Mouse (Mus musculus) forebrain, embryonic 11.5 days (tissue): Measurements from ENCODE around the gene Fut11. TPM values are rescaled to one million over a fixed set of nuclear protein-coding genes. Genes with fewer than 3 reads are reported as not detected.

Source experiments
- ATAC-seq: fragments of 200-750 bp; cut with Nextera tagmentation; replicated peaks from 2 replicates; pipeline ENCODE4 v1.8.0; 2017; ENCODE audit warnings: moderate TSS enrichment; ENCODE audit not compliant: low FRiP score
- DNase-seq: peaks from one replicate; pipeline ENCODE4 v3.0.0-alpha.2; 2017; ENCODE audit warnings: low spot score
- H3K27ac ChIP-seq: fragments of 300-500 bp; sonication (generic); 2 replicates; pipeline ENCODE4 v1.5.1; 2014; ENCODE audit warnings: low read depth, low read length
- H3K27me3 ChIP-seq: fragments of 300-500 bp; sonication (generic); 2 replicates; pipeline ENCODE4 v1.6.1; 2014; ENCODE audit warnings: mild to moderate bottlenecking, low read length, mixed read lengths; ENCODE audit not compliant: control insufficient read depth, insufficient read depth
- H3K36me3 ChIP-seq: fragments of 300-500 bp; sonication (generic); 2 replicates; pipeline ENCODE4 v1.6.1; 2014; ENCODE audit warnings: mild to moderate bottlenecking, low read length, moderate library complexity, mixed read lengths; ENCODE audit not compliant: control insufficient read depth, insufficient read depth
- H3K4me1 ChIP-seq: fragments of 300-500 bp; sonication (generic); replicated peaks from 2 replicates; pipeline ENCODE4 v1.6.1; 2014; ENCODE audit warnings: low read length, mixed read lengths; ENCODE audit not compliant: control insufficient read depth, insufficient read depth
- H3K4me2 ChIP-seq: fragments of 300-500 bp; sonication (generic); 2 replicates; pipeline ENCODE4 v1.6.1; 2014; ENCODE audit warnings: low read depth, mild to moderate bottlenecking, low read length, moderate library complexity, mixed read lengths; ENCODE audit not compliant: severe bottlenecking
- H3K4me3 ChIP-seq: fragments of 300-500 bp; sonication (generic); 2 replicates; pipeline ENCODE4 v1.5.1; 2014; ENCODE audit warnings: low read depth, low read length
- H3K9ac ChIP-seq: fragments of 300-500 bp; sonication (generic); 2 replicates; pipeline ENCODE4 v1.6.1; 2014; ENCODE audit warnings: low read length
- H3K9me3 ChIP-seq: fragments of 300-500 bp; sonication (generic); 2 replicates; pipeline ENCODE4 v1.6.1; 2016; ENCODE audit warnings: low read length, mixed read lengths; ENCODE audit not compliant: control insufficient read depth
- WGBS: fragments of 180-500 bp; shearing (Covaris S2); extraction: QIAGEN DNeasy Blood & Tissue Kit; methylation state at CpG from one replicate; pipeline ENCODE4 v1.1.7; 2014; 5-methylcytosine and 5-hydroxymethylcytosine counted together
- polyA plus RNA-seq: library from polyadenylated mRNA; unstranded; fragments of >200 nt; fragmentation: Nextera tagmentation; extraction: Ambion mirVana; gene quantifications from 2 replicates; pipeline ENCODE4 v1.2.1, GENCODE M21; 2014

Gene Fut11
- polyA plus RNA-seq, 1 experiment from 2014 or later, result 19.3 TPM

GRCm38 (mm10) chr14:20718443-20718842 lies 23.7 kb downstream of the Fut11 start:
- H3K4me1 ChIP-seq, result no peaks in the 10 kb centered on the region
- no peaks in the 10 kb centered on the region for H3K27me3 ChIP-seq
- peaks cover 24% of the 10 kb centered on the region for H3K36me3 ChIP-seq
- no peak overlapping the region for H3K4me3 ChIP-seq
- no peak overlapping the region for H3K27ac ChIP-seq
- WGBS, result 90% methylated on average over 10 of the region's 10 CpGs
- DNase-seq (no peak), ATAC-seq (no peak)
- H3K9ac ChIP-seq, result no peak overlapping the region
- no peaks in the 10 kb centered on the region for H3K9me3 ChIP-seq
- no peak overlapping the region for H3K4me2 ChIP-seq

GRCm38 (mm10) chr14:20719767-20720166 lies 25.0 kb downstream of the Fut11 start:
- 89% methylated on average over 12 of the region's 12 CpGs for WGBS
- Histone ChIP-seq H3K36me3 (peaks cover 21% of the 10 kb centered on the region; the same call in 1 of the 2 replicates), H3K4me3 (no peak overlapping the region), H3K9ac (no peak overlapping the region), H3K4me2 (no peak overlapping the region), H3K27ac (no peak overlapping the region), H3K9me3 (no peaks in the 10 kb centered on the region), H3K4me1 (no peaks in the 10 kb centered on the region), H3K27me3 (no peaks in the 10 kb centered on the region)
- no peak for DNase-seq
- no peak for ATAC-seq

DNA sequence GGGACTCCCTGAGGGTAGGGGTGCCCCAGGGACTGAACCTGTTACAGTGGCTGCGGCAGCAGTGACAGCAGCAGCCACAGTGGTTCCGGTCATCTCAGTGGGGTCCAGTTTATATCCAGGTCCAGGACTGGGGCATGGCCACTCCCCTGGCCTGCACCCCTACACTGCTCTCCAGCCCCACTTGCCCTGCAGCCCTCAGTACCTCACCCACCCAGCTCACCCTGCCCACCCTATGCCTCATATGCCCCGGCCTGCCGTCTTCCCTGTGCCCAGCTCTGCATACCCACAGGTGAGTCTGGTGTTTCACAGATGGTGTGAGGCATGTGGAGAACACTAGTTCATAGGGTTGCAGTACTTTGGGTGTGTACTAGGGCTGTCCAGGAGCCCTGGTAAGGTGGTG lies 26.6 kb downstream of the Fut11 start:
- H3K27ac ChIP-seq, result no peak overlapping the region
- H3K27me3 ChIP-seq, result no peaks in the 10 kb centered on the region
- H3K9me3 ChIP-seq, result no peaks in the 10 kb centered on the region
- peaks cover 17% of the 10 kb centered on the region; the same call in 1 of the 2 replicates for H3K36me3 ChIP-seq
- H3K4me1 ChIP-seq, result no peaks in the 10 kb centered on the region
- DNase-seq (no peak), ATAC-seq (no peak)
- no peak overlapping the region for H3K4me2 ChIP-seq
- 91% methylated on average over 4 of the region's 4 CpGs for WGBS
- H3K4me3 ChIP-seq, result no peak overlapping the region
- H3K9ac ChIP-seq, result no peak overlapping the region

DNA sequence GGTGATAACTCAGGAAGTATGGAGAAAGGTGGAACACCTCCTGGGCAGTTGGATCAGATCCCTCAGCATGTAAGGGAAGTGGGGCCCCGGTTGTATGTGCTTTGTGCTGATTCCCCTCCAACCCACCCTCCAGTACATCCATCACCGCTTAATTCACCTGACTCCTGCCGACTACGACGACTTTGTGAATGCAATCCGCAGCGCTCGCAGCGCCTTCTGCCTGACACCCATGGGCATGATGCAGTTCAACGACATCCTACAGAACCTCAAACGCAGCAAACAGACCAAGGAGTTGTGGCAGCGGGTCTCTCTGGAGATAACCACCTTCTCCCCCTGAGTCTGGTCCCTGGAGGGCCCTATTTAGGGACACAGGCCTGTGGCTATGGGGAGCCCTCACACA lies 28.2 kb downstream of the Fut11 start:
- WGBS, result 93% methylated on average over 12 of the region's 12 CpGs
- DNase-seq (no peak), ATAC-seq (no peak)
- peaks cover 21% of the 10 kb centered on the region; the same call in 1 of the 2 replicates for H3K36me3 ChIP-seq
- H3K9ac ChIP-seq, result no peak overlapping the region
- no peaks in the 10 kb centered on the region for H3K27me3 ChIP-seq
- no peak overlapping the region for H3K4me2 ChIP-seq
- H3K9me3 ChIP-seq, result no peaks in the 10 kb centered on the region
- no peak overlapping the region for H3K4me3 ChIP-seq
- no peak overlapping the region for H3K27ac ChIP-seq
- H3K4me1 ChIP-seq, result no peaks in the 10 kb centered on the region

- H3K36me3 ChIP-seq, result peaks cover 15% of the 10 kb centered on the region; the same call in 1 of the 2 replicates
- H3K27me3 ChIP-seq, result no peaks in the 10 kb centered on the region
- H3K4me2 ChIP-seq, result no peak overlapping the region
- H3K4me1 ChIP-seq, result no peaks in the 10 kb centered on the region
- H3K9me3 ChIP-seq, result no peaks in the 10 kb centered on the region
- no peak overlapping the region for H3K9ac ChIP-seq
- ATAC-seq, result no peak
- peak; percentile 77 for DNase-seq
- 43% methylated on average over 5 of the region's 5 CpGs for WGBS
- H3K4me3 ChIP-seq, result no peak overlapping the region
- H3K27ac ChIP-seq, result no peak overlapping the region
Measured at GRCm38 (mm10) chr14:20724043-20724442, 29.3 kb downstream of the Fut11 start.

GRCm38 (mm10) chr14:20725660-20726339 lies 31.0 kb downstream of the Fut11 start:
- H3K9me3 ChIP-seq, result no peaks in the 10 kb centered on the region
- no peak overlapping the region for H3K4me2 ChIP-seq
- ATAC-seq (no peak), DNase-seq (no peak)
- H3K27me3 ChIP-seq, result no peaks in the 10 kb centered on the region
- 88% methylated on average over 6 of the region's 6 CpGs for WGBS
- no peak overlapping the region for H3K4me3 ChIP-seq
- no peak overlapping the region for H3K9ac ChIP-seq
- H3K27ac ChIP-seq, result no peak overlapping the region
- H3K4me1 ChIP-seq, result no peaks in the 10 kb centered on the region
- peaks cover 13% of the 10 kb centered on the region; the same call in 1 of the 2 replicates for H3K36me3 ChIP-seq

DNA sequence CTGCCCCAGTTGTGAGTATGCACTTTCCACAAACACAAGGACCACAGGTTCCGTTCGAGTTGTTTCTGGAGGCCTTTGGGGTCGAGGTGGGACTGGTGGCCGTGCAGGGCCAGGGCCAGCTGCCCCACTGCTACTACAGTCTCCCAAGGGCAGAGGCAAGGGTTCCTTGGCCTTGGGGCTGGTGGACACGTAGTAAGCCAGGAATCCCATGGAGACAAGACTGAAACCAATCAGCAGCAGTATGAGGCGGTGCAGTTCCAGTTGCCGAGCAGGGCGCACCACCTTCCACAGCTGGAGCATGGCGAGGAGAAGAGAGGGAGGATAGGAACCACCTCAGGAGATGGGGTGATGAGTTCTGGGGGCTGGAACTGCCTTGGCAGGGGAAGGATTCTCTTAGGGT lies 35.1 kb downstream of the Fut11 start:
- DNase-seq (no peak), ATAC-seq (no peak)
- H3K36me3 ChIP-seq, result peaks cover 4% of the 10 kb centered on the region; the same call in 1 of the 2 replicates

GRCm38 (mm10) chr14:20730853-20731602 lies 36.3 kb downstream of the Fut11 start:
- Histone ChIP-seq H3K36me3 (peaks cover 4% of the 10 kb centered on the region; the same call in 1 of the 2 replicates), H3K4me1 (no peaks in the 10 kb centered on the region), H3K9ac (no peak overlapping the region), H3K27me3 (no peaks in the 10 kb centered on the region), H3K27ac (no peak overlapping the region), H3K9me3 (no peaks in the 10 kb centered on the region), H3K4me2 (no peak overlapping the region), H3K4me3 (no peak overlapping the region)
- no peak for DNase-seq
- no peak for ATAC-seq
- 91% methylated on average over 9 of the region's 9 CpGs for WGBS

More for the DNA sequence above, 35.1 kb downstream of the Fut11 start:
- Histone ChIP-seq H3K9me3 (no peaks in the 10 kb centered on the region), H3K4me3 (no peak overlapping the region), H3K27me3 (no peaks in the 10 kb centered on the region), H3K27ac (no peak overlapping the region), H3K9ac (no peak overlapping the region), H3K4me2 (no peak overlapping the region), H3K4me1 (no peaks in the 10 kb centered on the region)
- 90% methylated on average over 9 of the region's 9 CpGs for WGBS
